Mouse (Mus musculus): ENCODE measurements around the gene Fzr1. TPM values are rescaled to one million over a fixed set of nuclear protein-coding genes. Genes with fewer than 3 reads are reported as not detected.

Fzr1 gene
- polyA plus RNA-seq, 1 experiment from 2014 or later = 140 TPM

DNA sequence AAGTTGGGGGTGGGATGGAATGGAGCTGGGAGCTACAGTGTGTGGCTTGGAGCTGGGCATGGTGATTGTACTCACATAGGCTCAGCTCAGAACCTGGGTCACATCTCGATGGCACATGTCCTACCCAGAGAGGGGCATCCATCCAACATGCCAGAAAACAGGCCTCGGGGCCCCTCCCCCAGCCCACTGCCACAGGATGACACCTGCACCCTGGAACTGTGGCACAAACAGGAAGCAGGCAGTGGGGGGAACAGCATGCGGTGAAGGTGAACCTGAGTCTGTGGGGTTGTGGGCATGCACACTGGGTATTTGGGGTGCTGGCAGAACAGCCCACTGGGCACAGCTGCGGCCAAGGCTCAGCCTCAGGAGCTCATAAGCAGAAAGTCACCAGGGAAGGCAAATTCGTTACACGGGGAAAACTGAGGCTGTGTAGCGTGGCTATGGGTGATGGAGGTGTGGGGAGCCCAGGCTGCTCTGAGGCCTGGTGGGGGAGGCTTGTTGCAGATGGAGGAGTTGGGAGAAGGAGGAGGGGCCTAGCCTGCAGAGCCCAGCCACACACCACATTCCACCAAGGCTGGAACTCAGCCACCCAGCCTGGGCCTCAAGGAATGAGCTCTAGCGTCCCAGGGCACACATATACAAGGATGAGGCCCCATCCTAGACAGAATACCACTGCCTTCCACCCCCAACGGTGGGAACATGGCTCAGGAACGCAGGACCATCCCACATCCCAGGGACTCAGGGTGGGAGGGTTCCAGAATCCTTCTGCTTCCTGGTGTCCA, 48.9 kb downstream of the Fzr1 start:
- Histone ChIP-seq H3K27me3 (peaks cover 25% of the 10 kb centered on the region), H3K4me1 (peaks cover 19% of the 10 kb centered on the region), H3K4me3 (no peak overlapping the region), H3K36me3 (peaks cover 33% of the 10 kb centered on the region), H3K27ac (peak overlapping the region; percentile 78), H3K4me2 (replicated peaks) (no peak overlapping the region), H3K9ac (no peak overlapping the region; the same call in 1 of the 2 replicates), H3K9me3 (no peaks in the 10 kb centered on the region)
- 65% methylated on average over 10 of the region's 10 CpGs for WGBS
- no peak for ATAC-seq (ENCODE audit: insufficient number of reproducible peaks, insufficient read depth, low FRiP score, low TSS enrichment)

GRCm38 (mm10) chr10:81328386-81328785, 49.9 kb downstream of the Fzr1 start, which contains the start of gene Tbxa2r:
TSS of gene Tbxa2r (plus strand) at chr10:81328731.
- Histone ChIP-seq H3K9ac (peak within 1 kb of the TSS; percentile 27; the same call in 1 of the 2 replicates), H3K4me1 (peaks cover 19% of the 10 kb centered on the region), H3K27ac (peak within 1 kb of the TSS; percentile 78), H3K4me2 (replicated peaks) (no peak within 1 kb of the TSS), H3K36me3 (peaks cover 43% of the 10 kb centered on the region), H3K27me3 (peaks cover 20% of the 10 kb centered on the region), H3K4me3 (no peak within 1 kb of the TSS), H3K9me3 (no peaks in the 10 kb centered on the region)
- WGBS = 14% methylated on average over 10 of the region's 10 CpGs
- ATAC-seq (ENCODE audit: insufficient number of reproducible peaks, insufficient read depth, low FRiP score, low TSS enrichment) = no peak

DNA sequence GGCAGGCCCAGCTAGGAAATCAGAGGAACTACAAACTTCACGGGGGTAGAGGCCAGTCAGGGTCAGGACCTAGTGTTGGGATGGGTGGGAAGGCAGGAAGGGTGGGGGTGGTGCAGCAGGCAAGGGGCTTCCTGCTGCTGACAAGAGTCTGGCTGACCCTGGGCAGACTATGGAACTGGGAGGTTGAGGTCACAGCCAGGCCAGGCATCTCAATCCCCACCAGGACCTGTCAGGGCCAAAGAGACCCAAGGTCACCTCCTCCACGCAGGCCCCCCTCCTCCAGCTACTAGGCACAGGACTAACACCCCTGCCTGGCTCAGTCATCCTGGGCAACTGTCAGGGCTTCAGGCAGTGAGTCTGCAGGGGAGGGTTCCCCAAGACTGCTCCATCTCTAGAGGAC, 50.4 kb downstream of the Fzr1 start:
- no peak for ATAC-seq (ENCODE audit: insufficient number of reproducible peaks, insufficient read depth, low FRiP score, low TSS enrichment)
- Histone ChIP-seq H3K4me3 (no peak overlapping the region), H3K9me3 (no peaks in the 10 kb centered on the region), H3K27ac (peak overlapping the region; percentile 36; the same call in 1 of the 2 replicates), H3K4me1 (peaks cover 19% of the 10 kb centered on the region), H3K27me3 (peaks cover 16% of the 10 kb centered on the region), H3K4me2 (replicated peaks) (no peak overlapping the region), H3K9ac (no peak overlapping the region), H3K36me3 (peaks cover 47% of the 10 kb centered on the region)
- WGBS = 29% methylated on average over 2 of the region's 2 CpGs

GRCm38 (mm10) chr10:81326858-81327257, 51.5 kb downstream of the Fzr1 start:
- Histone ChIP-seq H3K4me1 (peaks cover 22% of the 10 kb centered on the region), H3K27ac (no peak overlapping the region), H3K4me2 (replicated peaks) (no peak overlapping the region), H3K9ac (peak overlapping the region; percentile 12; the same call in 1 of the 2 replicates), H3K36me3 (peaks cover 55% of the 10 kb centered on the region), H3K27me3 (peaks cover 5% of the 10 kb centered on the region; the same call in 1 of the 2 replicates), H3K9me3 (no peaks in the 10 kb centered on the region), H3K4me3 (no peak overlapping the region)
- 75% methylated on average over 6 of the region's 6 CpGs for WGBS
- ATAC-seq (ENCODE audit: insufficient number of reproducible peaks, insufficient read depth, low FRiP score, low TSS enrichment) = no peak

- Histone ChIP-seq H3K27ac (peak overlapping the region; percentile 30; the same call in 1 of the 2 replicates), H3K36me3 (peaks cover 55% of the 10 kb centered on the region)
- 94% methylated on average over 18 of the region's 18 CpGs for WGBS
Measured at GRCm38 (mm10) chr10:81325781-81326180, 52.5 kb downstream of the Fzr1 start.

GRCm38 (mm10) chr10:81325176-81325575, 53.1 kb downstream of the Fzr1 start:
- Histone ChIP-seq H3K4me2 (replicated peaks) (no peak overlapping the region), H3K27me3 (no peaks in the 10 kb centered on the region), H3K9ac (no peak overlapping the region), H3K4me1 (peaks cover 25% of the 10 kb centered on the region), H3K9me3 (no peaks in the 10 kb centered on the region), H3K36me3 (peaks cover 55% of the 10 kb centered on the region), H3K4me3 (no peak overlapping the region), H3K27ac (no peak overlapping the region)
- 93% methylated on average over 21 of the region's 21 CpGs for WGBS
- no peak for ATAC-seq (ENCODE audit: insufficient number of reproducible peaks, insufficient read depth, low FRiP score, low TSS enrichment)

More at GRCm38 (mm10) chr10:81325781-81326180, 52.5 kb downstream of the Fzr1 start:
- H3K27me3 ChIP-seq = no peaks in the 10 kb centered on the region
- no peak overlapping the region for H3K9ac ChIP-seq
- ATAC-seq (ENCODE audit: insufficient number of reproducible peaks, insufficient read depth, low FRiP score, low TSS enrichment) = no peak
- H3K4me1 ChIP-seq = peaks cover 25% of the 10 kb centered on the region
- H3K4me2 ChIP-seq (replicated peaks) = no peak overlapping the region
- no peak overlapping the region for H3K4me3 ChIP-seq
- no peaks in the 10 kb centered on the region for H3K9me3 ChIP-seq

- Histone ChIP-seq H3K27ac (no peak overlapping the region), H3K9me3 (no peaks in the 10 kb centered on the region), H3K4me2 (replicated peaks) (no peak overlapping the region), H3K4me1 (peaks cover 26% of the 10 kb centered on the region), H3K36me3 (peaks cover 55% of the 10 kb centered on the region), H3K27me3 (no peaks in the 10 kb centered on the region), H3K9ac (no peak overlapping the region), H3K4me3 (no peak overlapping the region)
- 96% methylated on average over 18 of the region's 18 CpGs for WGBS
- no peak for ATAC-seq (ENCODE audit: insufficient number of reproducible peaks, insufficient read depth, low FRiP score, low TSS enrichment)
Measured at GRCm38 (mm10) chr10:81323791-81324530, 54.4 kb downstream of the Fzr1 start.

GRCm38 (mm10) chr10:81323141-81323775, 55.1 kb downstream of the Fzr1 start:
- no peaks in the 10 kb centered on the region for H3K9me3 ChIP-seq
- no peaks in the 10 kb centered on the region for H3K27me3 ChIP-seq
- peaks cover 62% of the 10 kb centered on the region for H3K36me3 ChIP-seq
- H3K9ac ChIP-seq = no peak overlapping the region
- no peak for ATAC-seq (ENCODE audit: insufficient number of reproducible peaks, insufficient read depth, low FRiP score, low TSS enrichment)
- WGBS = 92% methylated on average over 23 of the region's 23 CpGs
- H3K4me2 ChIP-seq (replicated peaks) = no peak overlapping the region
- no peak overlapping the region for H3K27ac ChIP-seq
- H3K4me3 ChIP-seq = no peak overlapping the region
- peaks cover 27% of the 10 kb centered on the region for H3K4me1 ChIP-seq

DNA sequence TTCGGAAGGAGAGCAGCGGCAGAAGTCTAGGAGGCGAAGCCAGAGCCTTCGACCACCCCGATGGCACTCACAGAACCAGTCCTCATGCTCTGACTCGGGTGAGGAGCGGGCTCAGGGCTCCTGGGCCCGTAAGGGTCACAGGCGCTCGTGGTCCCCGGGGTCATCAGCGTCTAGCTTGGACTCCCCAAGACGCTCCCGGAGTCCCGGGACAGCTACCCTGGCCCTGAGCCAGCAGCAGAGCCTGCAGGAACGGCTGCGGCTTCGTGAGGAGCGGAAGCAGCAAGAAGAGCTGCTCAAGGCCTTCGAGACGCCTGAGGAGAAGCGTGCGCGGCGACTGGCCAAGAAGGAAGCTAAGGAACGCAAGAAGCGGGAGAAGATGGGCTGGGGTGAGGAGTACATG, 55.9 kb downstream of the Fzr1 start:
- peaks cover 67% of the 10 kb centered on the region for H3K36me3 ChIP-seq
- H3K4me1 ChIP-seq = peaks cover 24% of the 10 kb centered on the region
- H3K4me3 ChIP-seq = 0 out of 2 replicates have a peak overlapping the region, but pooled peaks have one; percentile 84
- H3K4me2 ChIP-seq (replicated peaks) = peak overlapping the region; percentile 82
- ATAC-seq (ENCODE audit: insufficient number of reproducible peaks, insufficient read depth, low FRiP score, low TSS enrichment) = no peak
- no peak overlapping the region for H3K27ac ChIP-seq
- WGBS = 96% methylated on average over 27 of the region's 27 CpGs
- H3K9me3 ChIP-seq = no peaks in the 10 kb centered on the region
- H3K27me3 ChIP-seq = no peaks in the 10 kb centered on the region
- no peak overlapping the region for H3K9ac ChIP-seq

DNA sequence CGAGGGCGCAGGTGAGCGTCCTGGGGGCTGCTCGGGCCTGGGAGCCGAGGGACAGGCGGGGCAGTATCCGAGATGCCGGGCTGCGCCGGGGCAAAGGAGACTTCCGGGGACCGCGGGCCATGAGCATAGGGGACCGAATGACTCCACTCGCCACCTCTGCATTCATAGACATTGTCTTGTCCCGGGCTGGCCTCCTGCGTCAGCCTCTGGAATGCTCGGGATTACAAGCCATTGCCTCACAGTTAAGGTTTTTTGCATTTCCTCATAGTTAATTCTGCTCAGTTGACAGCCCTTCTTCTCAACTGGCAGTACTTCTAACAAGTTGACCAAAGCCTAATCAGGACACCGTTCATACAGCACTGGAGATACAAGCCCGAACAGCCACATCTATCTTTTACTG, 56.9 kb downstream of the Fzr1 start:
- peaks cover 34% of the 10 kb centered on the region for H3K4me1 ChIP-seq
- peak overlapping the region; percentile 82 for H3K4me2 ChIP-seq (replicated peaks)
- no peak for ATAC-seq (ENCODE audit: insufficient number of reproducible peaks, insufficient read depth, low FRiP score, low TSS enrichment)
- H3K27ac ChIP-seq = peak overlapping the region; percentile 71
- peaks cover 59% of the 10 kb centered on the region for H3K36me3 ChIP-seq
- WGBS = 4% methylated on average over 20 of the region's 20 CpGs
- H3K4me3 ChIP-seq = peak overlapping the region; percentile 84
- no peaks in the 10 kb centered on the region for H3K9me3 ChIP-seq
- peak overlapping the region; percentile 82 for H3K9ac ChIP-seq
- H3K27me3 ChIP-seq = no peaks in the 10 kb centered on the region

DNA sequence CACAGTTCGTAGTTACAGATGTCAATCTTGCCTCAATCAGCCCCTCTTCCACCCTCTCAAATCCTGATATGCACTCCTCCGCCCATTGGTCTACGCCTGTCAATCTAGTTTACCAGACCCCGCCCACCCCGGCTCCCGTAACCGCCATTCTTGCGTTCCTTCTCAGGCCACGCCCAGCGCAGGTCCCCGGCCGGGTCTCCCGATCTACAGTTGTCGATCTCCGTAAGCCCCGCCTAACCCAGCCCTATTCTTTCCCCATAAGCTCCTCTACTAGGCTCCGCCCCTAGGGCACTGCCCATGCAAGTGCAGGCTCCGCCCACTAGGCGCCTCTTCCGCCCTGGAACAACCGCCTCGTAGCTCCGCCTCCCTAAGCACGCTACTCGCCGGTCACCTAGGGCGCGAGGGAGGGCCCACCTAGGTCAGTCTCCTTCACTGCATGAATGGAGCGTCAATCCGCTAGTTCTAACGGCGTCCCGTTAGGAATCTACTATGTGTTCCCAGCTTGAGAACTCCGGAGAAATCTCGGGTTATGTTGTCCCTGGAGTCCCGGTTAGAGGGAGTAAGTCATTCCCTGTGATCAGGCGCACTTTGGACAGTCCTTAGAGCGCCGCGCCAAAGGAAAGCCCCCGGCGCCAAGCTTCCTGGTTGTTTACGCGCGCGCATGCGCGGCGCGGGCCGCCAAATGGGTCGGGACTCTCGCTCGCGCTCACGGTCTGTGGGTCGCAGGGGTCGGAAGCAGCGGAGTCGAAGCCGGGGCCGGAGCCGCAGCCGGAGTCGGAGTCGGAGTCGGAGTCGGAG, 57.6 kb downstream of the Fzr1 start, which contains the start of gene Cactin:
Cactin (plus strand) TSS at position 554 of the 798 bp plus-strand sequence.
- Histone ChIP-seq H3K27ac (peak within 1 kb of the TSS; percentile 85), H3K4me2 (replicated peaks) (peak within 1 kb of the TSS; percentile 82), H3K36me3 (peaks cover 58% of the 10 kb centered on the region), H3K4me3 (peak within 1 kb of the TSS; percentile 84), H3K4me1 (peaks cover 35% of the 10 kb centered on the region), H3K9ac (peak within 1 kb of the TSS; percentile 82), H3K9me3 (no peaks in the 10 kb centered on the region), H3K27me3 (no peaks in the 10 kb centered on the region)
- peak; percentile 87 for ATAC-seq (ENCODE audit: insufficient number of reproducible peaks, insufficient read depth, low FRiP score, low TSS enrichment)
- WGBS = under 1% methylated on average over 68 of the region's 68 CpGs

Data from embryonic facial prominence, embryonic 12.5 days (tissue).